Mouse (Mus musculus) forebrain, postnatal 0 days (tissue): ENCODE results near the gene Nsl1. TPM values are rescaled to one million over a fixed set of nuclear protein-coding genes. Genes with fewer than 3 reads are reported as not detected.
"Not testable (repeated sequence)": the region's sequence is repeated elsewhere in the genome, so short reads cannot be mapped to it uniquely, and the experiment has no call there.

ENCODE experiments used
- ATAC-seq: fragments of 200-750 bp; cut with Nextera tagmentation; 2 replicates; pipeline ENCODE4 v1.8.0; 2017; ENCODE audit warnings: mild to moderate bottlenecking, moderate library complexity
- DNase-seq: peaks from one replicate; pipeline ENCODE4 v3.0.0-alpha.2; 2015
- H3K27ac ChIP-seq: fragments of 300-500 bp; sonication (generic); 2 replicates; pipeline ENCODE4 v1.5.1; 2014; ENCODE audit warnings: low read depth, mild to moderate bottlenecking, antibody characterized with exemption, low read length, moderate library complexity, mixed read lengths
- H3K27me3 ChIP-seq: fragments of 300-500 bp; sonication (generic); 2 replicates; pipeline ENCODE4 v1.6.1; 2014; ENCODE audit warnings: mild to moderate bottlenecking, low read length, mixed read lengths; ENCODE audit not compliant: insufficient read depth
- H3K36me3 ChIP-seq: fragments of 300-500 bp; sonication (generic); 2 replicates; pipeline ENCODE4 v1.6.1; 2014; ENCODE audit warnings: mild to moderate bottlenecking, moderate library complexity; ENCODE audit not compliant: insufficient read depth
- H3K4me1 ChIP-seq: fragments of 300-500 bp; sonication (generic); 2 replicates; pipeline ENCODE4 v1.6.1; 2014; ENCODE audit warnings: antibody characterized with exemption; ENCODE audit not compliant: insufficient read depth
- H3K4me2 ChIP-seq: fragments of 300-500 bp; sonication (generic); 2 replicates; pipeline ENCODE4 v1.6.1; 2014; ENCODE audit warnings: low read depth, mild to moderate bottlenecking, moderate library complexity
- H3K4me3 ChIP-seq: fragments of 300-500 bp; sonication (generic); 2 replicates; pipeline ENCODE4 v1.5.1; 2014; ENCODE audit warnings: low read depth, low read length, mixed read lengths
- H3K9ac ChIP-seq: fragments of 300-500 bp; sonication (generic); 2 replicates; pipeline ENCODE4 v1.6.1; 2014; ENCODE audit warnings: mild to moderate bottlenecking
- H3K9me3 ChIP-seq: fragments of 300-500 bp; sonication (generic); 2 replicates; pipeline ENCODE4 v1.6.1; 2016; ENCODE audit warnings: low read length
- CTCF ChIP-seq: sonication (generic); IDR thresholded peaks from 2 replicates; pipeline ENCODE4 v1.5.1; 2016; ENCODE audit warnings: antibody characterized with exemption, control low read depth, low read depth
- whole genome bisulfite sequencing: fragments of 180-500 bp; shearing (Covaris S2); extraction: QIAGEN DNeasy Blood & Tissue Kit; methylation state at CpG from one replicate; pipeline ENCODE4 v1.1.7; 2014; 5-methylcytosine and 5-hydroxymethylcytosine counted together
- polyA plus RNA-seq: library from polyadenylated mRNA; unstranded; fragments of >200 nt; fragmentation: Nextera tagmentation; extraction: Ambion mirVana; gene quantifications from 2 replicates; pipeline ENCODE4 v1.2.1, GENCODE M21; 2015
- total RNA-seq: library from RNA; depleted of rRNA; stranded (reverse); fragments of >200 nt; gene quantifications from 2 replicates; pipeline ENCODE4 v1.2.3, GENCODE M21; 2014; rRNA removed

Gene Nsl1
- total RNA-seq (2.1 and 4.7 TPM in 2 replicates), polyA plus RNA-seq (1.2 and 2.5 TPM in 2 replicates)

- WGBS, result 1% methylated on average over 56 of the region's 56 CpGs
- no peaks in the 10 kb centered on the region for H3K36me3 ChIP-seq
- H3K4me2 ChIP-seq, result peak within 1 kb of the TSS; percentile 96
- no peaks in the 10 kb centered on the region for H3K27me3 ChIP-seq
- H3K9me3 ChIP-seq, result no peaks in the 10 kb centered on the region
- ATAC-seq (peak; percentile 98), DNase-seq (peak; percentile 93)
- H3K4me1 ChIP-seq, result peaks cover 6% of the 10 kb centered on the region
- peak within 1 kb of the TSS; percentile 66 for H3K27ac ChIP-seq
- peak within 1 kb of the TSS; percentile 67 for H3K4me3 ChIP-seq
- peak within 1 kb of the TSS; percentile 82 for H3K9ac ChIP-seq
- TF ChIP-seq CTCF, result peak; percentile 56
Measured at GRCm38 (mm10) chr1:191062781-191063485, at the start of gene Nsl1, which contains the start of gene Tatdn3. Nsl1 (plus strand) TSS chr1:191063012. Tatdn3 (minus strand) TSS chr1:191062932.

- Histone ChIP-seq H3K4me2 (no peak overlapping the region), H3K36me3 (peaks cover 33% of the 10 kb centered on the region), H3K27ac (no peak overlapping the region), H3K27me3 (no peaks in the 10 kb centered on the region), H3K9me3 (no peaks in the 10 kb centered on the region), H3K9ac (no peak overlapping the region), H3K4me3 (no peak overlapping the region), H3K4me1 (no peaks in the 10 kb centered on the region)
- no peak for DNase-seq
- no peak for TF ChIP-seq CTCF
- no peak for ATAC-seq
- 97% methylated on average over 3 of the region's 3 CpGs for WGBS
Measured at GRCm38 (mm10) chr1:191014271-191014670, 48.5 kb upstream of the Nsl1 start.

GRCm38 (mm10) chr1:191019803-191020202 is 43.0 kb upstream of the Nsl1 start:
- peaks cover 12% of the 10 kb centered on the region for H3K36me3 ChIP-seq
- H3K4me2 ChIP-seq, result no peak overlapping the region
- WGBS, result 92% methylated on average over 5 of the region's 5 CpGs
- DNase-seq, result no peak
- H3K27ac ChIP-seq, result no peak overlapping the region
- no peak for TF ChIP-seq CTCF
- peaks cover 5% of the 10 kb centered on the region; the same call in 1 of the 2 replicates for H3K4me1 ChIP-seq
- no peaks in the 10 kb centered on the region for H3K27me3 ChIP-seq
- no peak overlapping the region for H3K9ac ChIP-seq
- no peak overlapping the region for H3K4me3 ChIP-seq
- ATAC-seq, result no peak
- no peaks in the 10 kb centered on the region for H3K9me3 ChIP-seq

- peak; percentile 50 for DNase-seq
- no peak overlapping the region for H3K4me3 ChIP-seq
- no peak overlapping the region for H3K4me2 ChIP-seq
- H3K27me3 ChIP-seq, result no peaks in the 10 kb centered on the region
- H3K9me3 ChIP-seq, result no peaks in the 10 kb centered on the region
- H3K9ac ChIP-seq, result no peak overlapping the region
- TF ChIP-seq CTCF, result no peak
- H3K27ac ChIP-seq, result no peak overlapping the region
- peaks cover 9% of the 10 kb centered on the region for H3K36me3 ChIP-seq
- H3K4me1 ChIP-seq, result peaks cover 7% of the 10 kb centered on the region; the same call in 1 of the 2 replicates
- WGBS, result 74% methylated on average over 3 of the region's 3 CpGs
- ATAC-seq, result no peak
Measured at GRCm38 (mm10) chr1:191020217-191020924, 42.4 kb upstream of the Nsl1 start.

GRCm38 (mm10) chr1:191021016-191021415 is 41.8 kb upstream of the Nsl1 start:
- no peak overlapping the region for H3K4me3 ChIP-seq
- H3K9ac ChIP-seq, result no peak overlapping the region
- no peak for TF ChIP-seq CTCF
- DNase-seq (no peak), ATAC-seq (no peak)
- 66% methylated on average over 7 of the region's 7 CpGs for WGBS
- H3K4me1 ChIP-seq, result peaks cover 7% of the 10 kb centered on the region; the same call in 1 of the 2 replicates
- peaks cover 8% of the 10 kb centered on the region for H3K36me3 ChIP-seq
- no peak overlapping the region for H3K4me2 ChIP-seq
- H3K9me3 ChIP-seq, result no peaks in the 10 kb centered on the region
- H3K27me3 ChIP-seq, result no peaks in the 10 kb centered on the region
- H3K27ac ChIP-seq, result 0 out of 2 replicates have a peak overlapping the region, but pooled peaks have one; percentile 29

GRCm38 (mm10) chr1:191023140-191023539 is 39.7 kb upstream of the Nsl1 start:
- peaks cover 8% of the 10 kb centered on the region for H3K36me3 ChIP-seq
- no peaks in the 10 kb centered on the region for H3K27me3 ChIP-seq
- H3K4me3 ChIP-seq, result no peak overlapping the region
- H3K4me2 ChIP-seq, result no peak overlapping the region
- ATAC-seq, result no peak
- DNase-seq, result no peak
- no peak overlapping the region for H3K9ac ChIP-seq
- H3K9me3 ChIP-seq, result no peaks in the 10 kb centered on the region
- no peak for TF ChIP-seq CTCF
- H3K27ac ChIP-seq, result no peak overlapping the region
- WGBS, result 81% methylated on average over 2 of the region's 2 CpGs
- peaks cover 7% of the 10 kb centered on the region; the same call in 1 of the 2 replicates for H3K4me1 ChIP-seq

GRCm38 (mm10) chr1:191023806-191024205 is 39.0 kb upstream of the Nsl1 start:
- not testable (repeated sequence) for H3K4me2 ChIP-seq, H3K27me3 ChIP-seq, H3K9ac ChIP-seq, H3K36me3 ChIP-seq, ATAC-seq, H3K4me3 ChIP-seq, DNase-seq, H3K9me3 ChIP-seq, H3K4me1 ChIP-seq, H3K27ac ChIP-seq
- 95% methylated on average over 5 of the region's 6 CpGs for WGBS
